20 mouse cellular contexts compared by ENCODE assay signal in the genomic region with DNA sequence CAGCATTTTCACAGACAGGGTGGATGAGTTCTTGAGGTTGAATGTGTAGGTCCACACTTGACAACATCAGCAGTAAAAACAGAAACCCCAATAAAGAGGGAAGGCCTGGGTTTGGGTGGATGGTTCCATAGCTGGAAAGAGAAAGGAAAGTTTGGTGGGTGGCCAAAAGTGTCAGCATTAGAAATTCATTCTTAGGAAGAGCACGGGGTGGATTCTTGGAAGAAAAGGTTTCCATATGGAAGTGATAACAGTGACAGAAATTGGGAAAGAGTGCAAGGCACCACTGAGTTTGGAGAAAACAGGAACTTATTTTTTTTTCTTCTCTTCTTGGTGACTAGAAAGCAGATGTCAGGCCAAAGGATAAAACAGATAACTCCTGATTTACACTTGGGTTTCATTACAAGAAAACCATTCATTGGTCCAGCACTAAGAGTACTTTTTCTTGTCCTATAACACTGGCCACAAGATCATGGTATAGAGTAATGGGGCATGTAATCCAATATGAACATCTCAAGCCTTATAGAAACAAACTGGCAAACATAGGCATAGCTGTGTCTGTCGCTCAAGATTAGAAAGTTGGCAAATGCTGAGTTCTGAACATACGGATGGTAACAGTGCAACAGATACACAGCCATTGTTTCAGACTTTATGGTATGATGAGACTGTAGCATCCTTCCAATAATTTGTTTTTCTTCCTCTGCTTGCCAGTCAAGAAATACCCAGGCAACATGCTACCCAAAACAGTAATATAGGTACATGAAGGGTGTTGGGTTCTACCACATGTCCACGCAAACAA.
DNase-seq lines count a peak whose midpoint lies in the region; ATAC-seq lines count a peak whose summit lies in the region.
"Had no signal": no experiment of that assay in that cellular context is flagged by ENCODE, and none has a peak within 500 bp of the region (broad histone marks: within the 10 kb centered on the region; RNA-seq: fewer than 3 reads in every experiment).

No protein-coding gene starts in this region.

- ATAC-seq in forebrain, embryonic 16.5 days: peak; percentile 63
- ATAC-seq in kidney, embryonic 16.5 days (ENCODE audit: low FRiP score, low TSS enrichment): peak; percentile 35; the same call in 1 of the 2 replicates
- ATAC-seq in lung, embryonic 15.5 days (ENCODE audit: borderline replicate concordance, extremely low read depth, low FRiP score, low TSS enrichment): peak; percentile 65; the same call in 1 of the 2 replicates
- ATAC-seq: intestine, embryonic 15.5 days; midbrain, embryonic 15.5 days had no signal

- DNase-seq in forebrain, embryonic 10.5 days (ENCODE audit: extremely low spot score, low spot score): no peak
- no peak for DNase-seq in kidney, postnatal 36 days
- no peak for DNase-seq in lung, postnatal 25 days (ENCODE audit: low spot score)
- peak; percentile 28 for DNase-seq in lung, postnatal 14 days
- DNase-seq: adrenal gland, postnatal 25 days; cerebellum, adult 11 months; cerebellum, postnatal 10 days; gastrocnemius, postnatal 10 days; heart, adult 11 months had no signal

- H3K27me3 ChIP-seq in forebrain, embryonic 16.5 days (replicated peaks; ENCODE audit: control insufficient read depth, insufficient read depth, low read length): no peaks in the 10 kb centered on the region
- H3K27me3 ChIP-seq in forebrain, embryonic 10.5 days (ENCODE audit: poor library complexity, severe bottlenecking): no peaks in the 10 kb centered on the region
- H3K27me3 ChIP-seq in kidney, embryonic 16.5 days (ENCODE audit: insufficient read depth, low read length): no peaks in the 10 kb centered on the region
- H3K27me3 ChIP-seq in lung, embryonic 15.5 days: no peaks in the 10 kb centered on the region
- H3K27me3 ChIP-seq: CH12.LX; embryonic facial prominence, embryonic 13.5 days; hindbrain, embryonic 15.5 days; intestine, embryonic 15.5 days; limb, embryonic 13.5 days; midbrain, embryonic 15.5 days had no signal

- no peak overlapping the region for H3K9ac ChIP-seq in forebrain, embryonic 16.5 days (replicated peaks; ENCODE audit: low read depth, low read length)
- H3K9ac ChIP-seq in kidney, embryonic 16.5 days (replicated peaks; ENCODE audit: low read length): no peak overlapping the region
- H3K9ac ChIP-seq in lung, embryonic 15.5 days: no peak overlapping the region
- H3K9ac ChIP-seq: embryonic facial prominence, embryonic 13.5 days; hindbrain, embryonic 15.5 days; intestine, embryonic 15.5 days; limb, embryonic 13.5 days; liver, embryonic 14.5 days; midbrain, embryonic 15.5 days had no signal

- no peak overlapping the region for H3K4me3 ChIP-seq in forebrain, embryonic 16.5 days (replicated peaks; ENCODE audit: low read length)
- no peak overlapping the region for H3K4me3 ChIP-seq in forebrain, embryonic 10.5 days
- no peak overlapping the region for H3K4me3 ChIP-seq in kidney, embryonic 16.5 days (ENCODE audit: low read length)
- no peak overlapping the region for H3K4me3 ChIP-seq in lung, embryonic 15.5 days
- H3K4me3 ChIP-seq: embryonic facial prominence, embryonic 13.5 days; hindbrain, embryonic 15.5 days; intestine, embryonic 15.5 days; limb, embryonic 13.5 days; midbrain, embryonic 15.5 days; myocyte had no signal

- no peak overlapping the region for H3K27ac ChIP-seq in forebrain, embryonic 16.5 days (ENCODE audit: low read length)
- H3K27ac ChIP-seq in forebrain, embryonic 10.5 days: no peak overlapping the region
- H3K27ac ChIP-seq in kidney, embryonic 16.5 days (ENCODE audit: low read length): no peak overlapping the region
- no peak overlapping the region for H3K27ac ChIP-seq in lung, embryonic 15.5 days
- H3K27ac ChIP-seq: embryonic facial prominence, embryonic 13.5 days; hindbrain, embryonic 15.5 days; intestine, embryonic 15.5 days; limb, embryonic 13.5 days; liver, embryonic 14.5 days; midbrain, embryonic 15.5 days had no signal

- no peaks in the 10 kb centered on the region; the same call in 1 of the 2 replicates for H3K4me1 ChIP-seq in forebrain, embryonic 16.5 days (replicated peaks; ENCODE audit: control insufficient read depth, insufficient read depth, low read length)
- H3K4me1 ChIP-seq in forebrain, embryonic 10.5 days: no peaks in the 10 kb centered on the region
- no peaks in the 10 kb centered on the region for H3K4me1 ChIP-seq in kidney, embryonic 16.5 days (ENCODE audit: insufficient read depth, low read length)
- no peaks in the 10 kb centered on the region for H3K4me1 ChIP-seq in lung, embryonic 15.5 days
- H3K4me1 ChIP-seq: embryonic facial prominence, embryonic 13.5 days; hindbrain, embryonic 15.5 days; intestine, embryonic 15.5 days; limb, embryonic 13.5 days; midbrain, embryonic 15.5 days had no signal

- WGBS in forebrain, embryonic 16.5 days: 79% methylated on average over 4 of the region's 4 CpGs
- WGBS in forebrain, embryonic 10.5 days: 90% methylated on average over 4 of the region's 4 CpGs
- WGBS in kidney, embryonic 16.5 days: 87% methylated on average over 4 of the region's 4 CpGs
- 73% methylated on average over 4 of the region's 4 CpGs for WGBS in lung, embryonic 15.5 days

- H3K4me2 ChIP-seq in forebrain, embryonic 16.5 days (ENCODE audit: low read length): no peak overlapping the region
- no peak overlapping the region for H3K4me2 ChIP-seq in kidney, embryonic 16.5 days (replicated peaks; ENCODE audit: low read depth, low read length)
- H3K4me2 ChIP-seq in lung, embryonic 15.5 days: no peak overlapping the region
- H3K4me2 ChIP-seq: embryonic facial prominence, embryonic 13.5 days; hindbrain, embryonic 15.5 days; intestine, embryonic 15.5 days; limb, embryonic 13.5 days; midbrain, embryonic 15.5 days had no signal

- H3K9me3 ChIP-seq in forebrain, embryonic 16.5 days (ENCODE audit: control insufficient read depth, low read length): no peaks in the 10 kb centered on the region
- no peaks in the 10 kb centered on the region for H3K9me3 ChIP-seq in forebrain, embryonic 10.5 days
- no peaks in the 10 kb centered on the region for H3K9me3 ChIP-seq in kidney, embryonic 16.5 days (ENCODE audit: low read length)
- no peaks in the 10 kb centered on the region for H3K9me3 ChIP-seq in lung, embryonic 15.5 days
- H3K9me3 ChIP-seq: embryonic facial prominence, embryonic 13.5 days; hindbrain, embryonic 15.5 days; intestine, embryonic 15.5 days; limb, embryonic 13.5 days; midbrain, embryonic 15.5 days had no signal

- H3K36me3 ChIP-seq in forebrain, embryonic 16.5 days (ENCODE audit: control insufficient read depth, insufficient read depth): no peaks in the 10 kb centered on the region
- no peaks in the 10 kb centered on the region for H3K36me3 ChIP-seq in forebrain, embryonic 10.5 days (replicated peaks)
- H3K36me3 ChIP-seq in kidney, embryonic 16.5 days (ENCODE audit: insufficient read depth, low read length): no peaks in the 10 kb centered on the region
- H3K36me3 ChIP-seq in lung, embryonic 15.5 days: no peaks in the 10 kb centered on the region
- H3K36me3 ChIP-seq: embryonic facial prominence, embryonic 13.5 days; hindbrain, embryonic 15.5 days; intestine, embryonic 15.5 days; limb, embryonic 13.5 days; midbrain, embryonic 15.5 days had no signal
